Mouse (Mus musculus) midbrain, embryonic 14.5 days (tissue): ENCODE measurements at regions not wholly inside any gene's neighbourhood (a gene's known extent, or its start where the extent isn't known, plus 50 kb on each side); places are given as distances from the start of the nearest gene placed in this dataset.
"Not testable (repeated sequence)": the region's sequence is repeated elsewhere in the genome, so short reads cannot be mapped to it uniquely, and the experiment has no call there.

Experiments used
- ATAC-seq: fragments of 200-750 bp; cut with Nextera tagmentation; 2 replicates; pipeline ENCODE4 v1.8.0; 2017; ENCODE audit warnings: moderate number of reproducible peaks, moderate library complexity; ENCODE audit not compliant: low FRiP score, low TSS enrichment
- DNase-seq: peaks from one replicate; pipeline ENCODE4 v3.0.0-alpha.2; 2015
- H3K27ac ChIP-seq: fragments of 300-500 bp; sonication (generic); replicated peaks from 2 replicates; pipeline ENCODE4 v1.5.1; 2014; ENCODE audit warnings: mild to moderate bottlenecking, low read depth, low read length, moderate library complexity
- H3K27me3 ChIP-seq: fragments of 300-500 bp; sonication (generic); 2 replicates; pipeline ENCODE4 v1.6.1; 2014; ENCODE audit warnings: low read length, control low read depth, mixed read lengths; ENCODE audit not compliant: control insufficient read depth, insufficient read depth
- H3K36me3 ChIP-seq: fragments of 300-500 bp; sonication (generic); 2 replicates; pipeline ENCODE4 v1.6.1; 2014; ENCODE audit warnings: low read length, control low read depth; ENCODE audit not compliant: control insufficient read depth, insufficient read depth
- H3K4me1 ChIP-seq: fragments of 300-500 bp; sonication (generic); 2 replicates; pipeline ENCODE4 v1.6.1; 2014; ENCODE audit warnings: mild to moderate bottlenecking, antibody characterized with exemption, low read length, control low read depth; ENCODE audit not compliant: control insufficient read depth, insufficient read depth
- H3K4me2 ChIP-seq: fragments of 300-500 bp; sonication (generic); 2 replicates; pipeline ENCODE4 v1.6.1; 2014; ENCODE audit warnings: mild to moderate bottlenecking, low read length, moderate library complexity
- H3K4me3 ChIP-seq: fragments of 300-500 bp; sonication (generic); replicated peaks from 2 replicates; pipeline ENCODE4 v1.5.1; 2014; ENCODE audit warnings: low read depth, low read length
- H3K9ac ChIP-seq: fragments of 300-500 bp; sonication (generic); replicated peaks from 2 replicates; pipeline ENCODE4 v1.6.1; 2014; ENCODE audit warnings: mild to moderate bottlenecking, low read length, moderate library complexity
- H3K9me3 ChIP-seq: fragments of 300-500 bp; sonication (generic); 2 replicates; pipeline ENCODE4 v1.6.1; 2016; ENCODE audit warnings: low read length, control low read depth, mixed read lengths; ENCODE audit not compliant: control insufficient read depth
- WGBS: fragments of 180-500 bp; shearing (Covaris S2); extraction: QIAGEN DNeasy Blood & Tissue Kit; methylation state at CpG from one replicate; pipeline ENCODE4 v1.1.7; 2014; 5-methylcytosine and 5-hydroxymethylcytosine counted together

DNA sequence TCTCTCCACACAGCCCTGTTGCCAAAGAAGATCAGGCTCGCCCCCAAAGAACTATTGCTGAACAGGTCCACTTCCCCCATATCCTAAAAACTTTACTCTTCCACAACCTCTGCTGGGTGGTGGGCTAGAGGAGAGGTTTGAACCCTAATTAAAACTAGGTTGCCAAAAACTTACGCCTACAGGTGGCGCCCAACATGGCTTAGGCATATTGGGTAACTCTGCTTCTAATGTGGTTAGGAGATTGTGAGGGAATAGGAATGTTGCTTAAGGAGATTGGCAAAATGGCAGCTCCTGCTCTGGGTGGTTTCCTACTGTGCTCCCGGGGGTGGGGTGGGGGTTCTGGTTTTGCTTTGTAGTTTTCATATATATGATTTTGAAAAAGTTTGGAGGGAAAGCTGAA lies 95.0 kb upstream of the Lemd2 start:
- Histone ChIP-seq H3K9ac (no peak overlapping the region), H3K36me3 (no peaks in the 10 kb centered on the region), H3K27ac (no peak overlapping the region), H3K4me2 (no peak overlapping the region), H3K4me1 (no peaks in the 10 kb centered on the region), H3K27me3 (no peaks in the 10 kb centered on the region), H3K4me3 (no peak overlapping the region), H3K9me3 (no peaks in the 10 kb centered on the region)
- 76% methylated on average over 4 of the region's 4 CpGs for WGBS
- ATAC-seq (no peak), DNase-seq (no peak)

DNA sequence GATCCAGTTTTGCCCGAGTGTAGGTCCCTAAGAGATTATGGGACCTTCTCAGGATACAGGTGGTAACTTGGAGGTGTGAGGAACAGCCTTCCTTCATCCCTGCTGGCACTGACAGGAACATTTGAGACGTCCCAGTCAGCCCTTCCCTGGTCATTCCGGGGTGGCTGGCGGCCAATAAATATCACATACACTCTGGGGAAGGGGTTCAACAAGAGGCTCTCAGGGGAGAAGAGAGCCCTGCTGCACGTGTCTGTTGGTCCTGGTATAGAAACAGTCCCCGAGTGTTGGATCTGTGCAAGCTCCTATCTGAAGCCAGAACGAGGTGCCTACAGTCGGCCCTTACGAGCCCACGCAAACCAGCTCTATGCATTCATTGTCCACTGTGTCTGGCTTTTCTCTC lies 94.1 kb upstream of the Lemd2 start:
- H3K27me3 ChIP-seq, result no peaks in the 10 kb centered on the region
- DNase-seq (no peak), ATAC-seq (no peak)
- no peak overlapping the region for H3K4me3 ChIP-seq
- H3K4me2 ChIP-seq, result no peak overlapping the region
- 87% methylated on average over 10 of the region's 10 CpGs for WGBS
- H3K9ac ChIP-seq, result no peak overlapping the region
- H3K4me1 ChIP-seq, result no peaks in the 10 kb centered on the region
- no peaks in the 10 kb centered on the region for H3K36me3 ChIP-seq
- H3K9me3 ChIP-seq, result no peaks in the 10 kb centered on the region
- no peak overlapping the region for H3K27ac ChIP-seq

DNA sequence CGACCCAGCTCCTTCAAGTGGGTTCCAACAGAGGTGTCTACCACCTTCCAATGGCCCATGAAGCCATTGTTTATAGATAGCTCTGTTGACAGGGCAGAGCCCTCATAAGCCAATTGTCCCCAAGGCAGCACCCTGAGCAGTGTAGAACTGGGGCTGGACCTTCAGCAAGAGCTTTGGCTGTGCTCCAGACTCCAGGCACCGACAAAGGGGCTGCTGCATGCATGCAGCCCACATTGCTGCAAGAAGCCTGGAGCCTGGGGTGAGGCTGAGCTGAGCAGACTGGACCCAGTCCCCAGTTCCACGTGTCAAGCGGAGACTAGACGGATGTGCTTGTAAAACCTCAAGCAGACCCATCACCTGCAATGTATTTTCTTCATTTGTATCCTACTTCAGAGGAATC lies 91.9 kb upstream of the Lemd2 start:
- Histone ChIP-seq H3K27ac (no peak overlapping the region), H3K9me3 (no peaks in the 10 kb centered on the region), H3K36me3 (no peaks in the 10 kb centered on the region), H3K4me1 (no peaks in the 10 kb centered on the region), H3K9ac (no peak overlapping the region), H3K27me3 (no peaks in the 10 kb centered on the region), H3K4me2 (no peak overlapping the region), H3K4me3 (no peak overlapping the region)
- DNase-seq, result no peak
- 90% methylated on average over 5 of the region's 5 CpGs for WGBS
- no peak for ATAC-seq

DNA sequence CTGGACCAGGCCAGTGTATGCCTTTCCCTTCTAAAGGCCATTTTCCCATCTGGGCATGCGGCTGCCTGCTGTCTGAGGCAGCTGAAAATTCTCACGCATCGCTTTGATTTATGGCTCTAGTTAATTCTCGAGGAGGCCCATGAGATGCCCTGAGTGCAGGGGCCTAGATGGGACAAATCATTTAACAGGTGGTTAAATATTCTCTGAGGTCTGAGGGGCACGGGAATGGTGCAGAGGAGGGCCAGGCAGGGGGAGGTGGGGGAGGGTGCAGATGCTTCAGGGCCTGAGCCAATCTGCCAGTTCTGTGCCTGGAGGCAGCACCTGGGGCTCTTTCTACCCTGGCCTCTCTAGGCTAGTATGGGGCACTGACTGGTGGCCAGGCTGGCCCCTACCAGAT lies 89.9 kb upstream of the Lemd2 start:
- H3K4me1 ChIP-seq, result no peaks in the 10 kb centered on the region
- H3K4me2 ChIP-seq, result no peak overlapping the region
- H3K9ac ChIP-seq, result no peak overlapping the region
- no peak overlapping the region for H3K4me3 ChIP-seq
- no peaks in the 10 kb centered on the region for H3K27me3 ChIP-seq
- no peak overlapping the region for H3K27ac ChIP-seq
- ATAC-seq, result no peak
- H3K36me3 ChIP-seq, result no peaks in the 10 kb centered on the region
- 65% methylated on average over 5 of the region's 5 CpGs for WGBS
- no peak for DNase-seq
- H3K9me3 ChIP-seq, result no peaks in the 10 kb centered on the region

DNA sequence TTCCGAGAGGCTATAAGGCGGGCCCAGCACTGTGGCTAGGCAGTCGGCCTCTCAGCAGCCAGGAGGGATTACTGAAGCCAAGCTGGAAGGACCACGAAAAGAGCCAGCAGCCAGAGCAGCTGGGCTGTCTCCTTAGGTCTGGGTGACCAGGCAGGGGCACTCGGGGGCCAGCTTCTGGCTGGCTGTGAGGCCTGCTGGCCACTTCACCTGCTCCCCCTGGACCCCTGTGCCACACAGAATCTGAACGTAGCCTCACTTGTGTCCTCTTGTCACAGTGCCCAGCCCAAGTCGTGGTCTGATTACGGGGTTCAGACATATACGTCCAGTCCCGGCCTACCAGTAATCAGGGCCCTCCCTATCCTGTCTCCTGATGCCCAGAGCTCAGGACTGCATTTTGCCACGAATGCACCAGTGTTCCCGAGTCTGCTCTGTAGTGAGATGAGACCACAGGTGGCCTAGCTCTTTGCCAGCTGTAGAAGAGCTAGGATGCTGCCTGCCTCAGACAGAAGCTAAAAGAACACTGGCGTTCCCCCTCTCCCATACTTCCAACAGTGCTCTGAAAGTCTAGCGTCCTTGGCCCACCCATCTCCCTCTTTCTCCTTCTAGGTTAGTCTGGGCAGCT lies 89.4 kb upstream of the Lemd2 start:
- Histone ChIP-seq H3K9ac (no peak overlapping the region), H3K36me3 (no peaks in the 10 kb centered on the region)
- 81% methylated on average over 14 of the region's 14 CpGs for WGBS

DNA sequence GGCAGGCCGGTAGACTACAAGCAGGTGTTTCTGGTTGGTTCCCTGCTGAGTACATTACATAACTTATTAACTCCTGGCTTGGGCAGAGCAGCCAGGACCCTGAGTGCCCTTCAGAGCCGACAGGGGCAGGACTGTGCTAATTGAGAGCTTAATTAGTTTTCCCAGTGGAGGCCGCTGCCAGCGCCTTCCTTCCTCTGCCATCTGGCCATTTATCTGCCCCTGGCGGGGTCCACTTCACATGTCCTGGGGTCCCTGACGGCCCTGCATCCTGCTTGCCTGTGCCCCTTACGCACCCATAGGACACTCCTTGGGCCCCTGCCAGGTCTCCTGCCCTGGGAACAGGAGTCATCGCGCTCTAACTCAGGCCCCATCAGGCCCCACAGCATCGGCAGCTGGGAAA lies 87.4 kb upstream of the Lemd2 start:
- Histone ChIP-seq H3K9me3 (no peaks in the 10 kb centered on the region), H3K4me3 (no peak overlapping the region), H3K36me3 (no peaks in the 10 kb centered on the region), H3K4me2 (no peak overlapping the region), H3K4me1 (no peaks in the 10 kb centered on the region), H3K9ac (no peak overlapping the region), H3K27me3 (no peaks in the 10 kb centered on the region), H3K27ac (no peak overlapping the region)
- WGBS, result 85% methylated on average over 10 of the region's 10 CpGs
- DNase-seq (no peak), ATAC-seq (no peak)

More for the DNA sequence above, 89.4 kb upstream of the Lemd2 start:
- no peak overlapping the region for H3K4me3 ChIP-seq
- H3K4me1 ChIP-seq, result no peaks in the 10 kb centered on the region
- no peak for DNase-seq
- H3K9me3 ChIP-seq, result no peaks in the 10 kb centered on the region
- no peaks in the 10 kb centered on the region for H3K27me3 ChIP-seq
- H3K4me2 ChIP-seq, result no peak overlapping the region
- no peak overlapping the region for H3K27ac ChIP-seq
- ATAC-seq, result no peak

DNA sequence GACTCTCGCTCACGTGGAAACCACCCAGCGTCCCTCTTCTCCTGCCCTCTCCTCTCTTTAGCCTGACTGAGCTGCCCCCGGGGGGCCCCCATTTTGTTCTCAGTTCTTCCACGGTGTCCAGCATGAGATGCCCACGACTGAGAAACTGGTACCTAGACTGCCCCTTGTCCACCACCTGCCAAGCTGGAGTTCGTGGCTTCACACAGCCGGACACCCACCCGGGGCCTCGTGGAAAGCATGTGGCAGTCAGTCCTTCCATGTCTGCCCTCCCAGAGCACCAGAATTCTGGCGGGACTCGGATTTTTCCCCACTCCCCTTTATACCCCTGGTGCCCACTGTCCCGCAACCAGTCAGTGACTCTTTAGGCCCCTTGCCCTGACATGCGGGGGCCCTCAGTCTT lies 86.9 kb upstream of the Lemd2 start:
- Histone ChIP-seq H3K9ac (no peak overlapping the region), H3K27ac (no peak overlapping the region), H3K9me3 (no peaks in the 10 kb centered on the region), H3K36me3 (no peaks in the 10 kb centered on the region), H3K4me3 (no peak overlapping the region), H3K27me3 (no peaks in the 10 kb centered on the region), H3K4me1 (no peaks in the 10 kb centered on the region), H3K4me2 (no peak overlapping the region)
- no peak for DNase-seq
- no peak for ATAC-seq
- WGBS, result 93% methylated on average over 14 of the region's 14 CpGs

- ATAC-seq (no peak), DNase-seq (no peak)
- H3K4me3 ChIP-seq, result no peak overlapping the region
- no peak overlapping the region for H3K27ac ChIP-seq
- H3K9me3 ChIP-seq, result no peaks in the 10 kb centered on the region
- 97% methylated on average over 16 of the region's 16 CpGs for WGBS
- no peaks in the 10 kb centered on the region for H3K36me3 ChIP-seq
- no peak overlapping the region for H3K4me2 ChIP-seq
- no peak overlapping the region for H3K9ac ChIP-seq
- no peaks in the 10 kb centered on the region for H3K27me3 ChIP-seq
- H3K4me1 ChIP-seq, result no peaks in the 10 kb centered on the region
Measured at GRCm38 (mm10) chr17:27290311-27290710, 86.0 kb upstream of the Lemd2 start.

DNA sequence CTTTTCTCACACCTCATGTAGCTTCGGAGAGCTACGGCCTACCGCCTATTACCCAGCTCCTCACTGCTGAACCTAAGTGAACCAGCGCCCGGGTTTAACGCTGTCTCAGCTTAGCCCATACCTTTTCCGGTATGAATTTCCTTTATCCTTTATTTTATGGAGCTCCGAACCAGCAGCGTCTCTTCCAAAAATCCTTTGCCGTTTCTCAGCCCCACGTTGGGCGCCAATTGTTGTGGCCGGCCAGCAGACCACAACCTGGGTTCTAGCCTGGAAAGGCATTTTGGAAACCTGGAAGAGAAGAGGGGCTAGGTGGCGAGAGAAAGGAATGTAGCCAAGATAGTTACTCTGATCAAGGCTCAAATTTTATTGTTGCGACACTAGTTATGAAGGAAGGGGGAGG lies 85.5 kb upstream of the Lemd2 start:
- H3K9ac ChIP-seq, H3K4me1 ChIP-seq, ATAC-seq, H3K9me3 ChIP-seq, H3K4me2 ChIP-seq, H3K36me3 ChIP-seq, DNase-seq, H3K27ac ChIP-seq, H3K27me3 ChIP-seq, H3K4me3 ChIP-seq: not testable (repeated sequence)
- 93% methylated on average over 13 of the region's 15 CpGs for WGBS
